Mouse (Mus musculus) lung, postnatal 0 days (tissue): ENCODE measurements around the gene Bad. TPM values are rescaled to one million over a fixed set of nuclear protein-coding genes. Genes with fewer than 3 reads are reported as not detected.
A peak's percentile ranks its signal among the peaks of the same experiment; 100 is the strongest.

Experiments used
- ATAC-seq: fragments of 200-750 bp; cut with Nextera tagmentation; 2 replicates; pipeline ENCODE4 v1.8.0; 2017; ENCODE audit warnings: moderate library complexity
- DNase-seq: peaks from one replicate; pipeline ENCODE4 v3.0.0-alpha.2; 2016; ENCODE audit warnings: low spot score
- H3K27ac ChIP-seq: fragments of 300-500 bp; sonication (generic); 2 replicates; pipeline ENCODE4 v1.5.1; 2014; ENCODE audit warnings: antibody characterized with exemption, mild to moderate bottlenecking, low read length, mixed read lengths
- H3K27me3 ChIP-seq: fragments of 300-500 bp; sonication (generic); replicated peaks from 2 replicates; pipeline ENCODE4 v1.6.1; 2014; ENCODE audit warnings: low read length, mixed read lengths; ENCODE audit not compliant: insufficient read depth
- H3K36me3 ChIP-seq: fragments of 300-500 bp; sonication (generic); 2 replicates; pipeline ENCODE4 v1.6.1; 2014; ENCODE audit warnings: low read length, mixed read lengths; ENCODE audit not compliant: insufficient read depth
- H3K4me1 ChIP-seq: fragments of 300-500 bp; sonication (generic); 2 replicates; pipeline ENCODE4 v1.6.1; 2014; ENCODE audit warnings: antibody characterized with exemption, low read depth, low read length, mixed read lengths; ENCODE audit not compliant: insufficient read depth
- H3K4me2 ChIP-seq: fragments of 300-500 bp; sonication (generic); replicated peaks from 2 replicates; pipeline ENCODE4 v1.6.1; 2014; ENCODE audit warnings: low read depth, mild to moderate bottlenecking, low read length, moderate library complexity, mixed read lengths
- H3K4me3 ChIP-seq: fragments of 300-500 bp; sonication (generic); 2 replicates; pipeline ENCODE4 v1.5.1; 2014; ENCODE audit warnings: low read depth, low read length
- H3K9ac ChIP-seq: fragments of 300-500 bp; sonication (generic); replicated peaks from 2 replicates; pipeline ENCODE4 v1.6.1; 2014; ENCODE audit warnings: low read depth, mild to moderate bottlenecking
- H3K9me3 ChIP-seq: fragments of 300-500 bp; sonication (generic); 2 replicates; pipeline ENCODE4 v1.6.1; 2016; ENCODE audit warnings: low read length, mixed read lengths
- CTCF ChIP-seq: IDR thresholded peaks from 2 replicates; pipeline ENCODE4 v1.5.1; 2016; ENCODE audit warnings: antibody characterized with exemption, mild to moderate bottlenecking
- EP300 ChIP-seq: IDR thresholded peaks from 2 replicates; pipeline ENCODE4 v1.6.1; 2016; ENCODE audit warnings: antibody characterized with exemption, mild to moderate bottlenecking, control low read depth
- WGBS: fragments of 180-500 bp; shearing (Covaris S2); extraction: QIAGEN DNeasy Blood & Tissue Kit; methylation state at CpG from one replicate; pipeline ENCODE4 v1.1.7; 2014; 5-methylcytosine and 5-hydroxymethylcytosine counted together
- polyA plus RNA-seq: library from polyadenylated mRNA; unstranded; fragments of >200 nt; fragmentation: Nextera tagmentation; extraction: Ambion mirVana; gene quantifications from 2 replicates; pipeline ENCODE4 v1.2.1, GENCODE M21; 2015

The Bad gene
- polyA plus RNA-seq, 1 experiment from 2014 or later = 106 TPM

DNA sequence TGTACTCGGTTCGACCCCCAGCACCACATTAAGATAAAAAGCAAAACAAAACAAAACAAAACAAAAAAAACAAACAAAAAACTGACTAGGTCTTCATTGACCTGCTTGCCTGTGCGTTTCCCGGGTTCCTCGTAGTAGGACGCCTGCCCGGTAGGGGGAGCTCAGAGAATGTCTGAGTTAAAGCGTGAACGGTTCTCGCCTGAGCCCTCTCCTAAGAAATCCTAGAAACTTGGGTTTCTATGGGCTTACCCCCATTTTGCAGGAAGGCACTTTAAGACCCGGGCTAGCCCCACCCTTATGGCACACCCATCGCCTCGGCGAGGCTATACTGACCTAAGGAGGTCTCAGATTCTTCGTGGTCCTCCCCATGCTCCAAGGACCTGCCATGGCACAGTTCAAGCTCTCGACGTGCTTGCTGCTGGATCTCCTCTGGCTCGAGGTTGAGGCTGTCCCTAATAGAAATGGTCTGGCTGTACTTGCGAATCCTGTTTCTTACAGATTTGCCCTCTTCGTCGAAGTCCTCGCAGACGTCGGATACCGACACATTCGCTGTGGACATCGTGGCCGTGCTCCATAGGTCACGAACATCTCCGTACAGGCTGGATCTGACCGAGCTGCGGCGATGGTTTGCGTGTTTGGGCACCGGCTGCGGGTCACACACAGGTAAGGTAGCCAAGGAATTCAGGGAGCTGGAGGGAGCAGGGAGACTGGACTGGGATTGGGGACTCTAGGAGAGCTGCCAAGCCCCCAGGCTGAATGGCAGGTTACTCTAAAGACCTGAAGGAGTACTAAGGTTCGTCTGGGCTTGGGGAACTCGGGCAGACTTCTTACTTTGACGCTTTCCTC lies 17.0 kb upstream of the Bad start:
- peak; percentile 89 for DNase-seq
- Histone ChIP-seq H3K27ac (no peak overlapping the region), H3K9me3 (no peaks in the 10 kb centered on the region), H3K27me3 (peaks cover 32% of the 10 kb centered on the region), H3K4me1 (peaks cover 24% of the 10 kb centered on the region), H3K4me2 (peak overlapping the region; percentile 22), H3K4me3 (peak overlapping the region; percentile 10; the same call in 1 of the 2 replicates), H3K36me3 (no peaks in the 10 kb centered on the region), H3K9ac (no peak overlapping the region)
- ATAC-seq = no peak
- no peak for TF ChIP-seq EP300
- peak; percentile 85 for TF ChIP-seq CTCF
- 6% methylated on average over 39 of the region's 39 CpGs for WGBS

DNA sequence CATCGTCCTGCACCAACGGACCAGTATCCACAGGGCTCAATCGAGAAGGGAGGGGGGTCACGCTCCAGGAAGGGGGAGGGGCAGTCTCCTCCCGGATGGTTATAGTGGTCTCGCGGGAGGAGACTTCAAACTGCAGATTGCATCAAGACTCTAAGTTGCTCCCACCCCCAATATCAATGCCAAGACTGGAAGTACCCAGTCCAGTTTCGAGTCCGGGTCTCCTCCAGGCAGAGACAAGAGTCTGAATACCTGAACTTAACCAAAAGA lies 16.4 kb upstream of the Bad start, which contains the start of gene Catsperz:
Gene Catsperz, minus strand, starts transcription at position 74 of the 267 bp plus-strand sequence.
- TF ChIP-seq CTCF (no peak), EP300 (no peak)
- no peak within 1 kb of the TSS for H3K27ac ChIP-seq
- peaks cover 32% of the 10 kb centered on the region for H3K27me3 ChIP-seq
- H3K9me3 ChIP-seq = no peaks in the 10 kb centered on the region
- peak within 1 kb of the TSS; percentile 10; the same call in 1 of the 2 replicates for H3K4me3 ChIP-seq
- peaks cover 19% of the 10 kb centered on the region for H3K4me1 ChIP-seq
- WGBS = 3% methylated on average over 9 of the region's 9 CpGs
- H3K36me3 ChIP-seq = no peaks in the 10 kb centered on the region
- DNase-seq = peak; percentile 66
- no peak for ATAC-seq
- H3K4me2 ChIP-seq = peak within 1 kb of the TSS; percentile 22
- H3K9ac ChIP-seq = no peak within 1 kb of the TSS

DNA sequence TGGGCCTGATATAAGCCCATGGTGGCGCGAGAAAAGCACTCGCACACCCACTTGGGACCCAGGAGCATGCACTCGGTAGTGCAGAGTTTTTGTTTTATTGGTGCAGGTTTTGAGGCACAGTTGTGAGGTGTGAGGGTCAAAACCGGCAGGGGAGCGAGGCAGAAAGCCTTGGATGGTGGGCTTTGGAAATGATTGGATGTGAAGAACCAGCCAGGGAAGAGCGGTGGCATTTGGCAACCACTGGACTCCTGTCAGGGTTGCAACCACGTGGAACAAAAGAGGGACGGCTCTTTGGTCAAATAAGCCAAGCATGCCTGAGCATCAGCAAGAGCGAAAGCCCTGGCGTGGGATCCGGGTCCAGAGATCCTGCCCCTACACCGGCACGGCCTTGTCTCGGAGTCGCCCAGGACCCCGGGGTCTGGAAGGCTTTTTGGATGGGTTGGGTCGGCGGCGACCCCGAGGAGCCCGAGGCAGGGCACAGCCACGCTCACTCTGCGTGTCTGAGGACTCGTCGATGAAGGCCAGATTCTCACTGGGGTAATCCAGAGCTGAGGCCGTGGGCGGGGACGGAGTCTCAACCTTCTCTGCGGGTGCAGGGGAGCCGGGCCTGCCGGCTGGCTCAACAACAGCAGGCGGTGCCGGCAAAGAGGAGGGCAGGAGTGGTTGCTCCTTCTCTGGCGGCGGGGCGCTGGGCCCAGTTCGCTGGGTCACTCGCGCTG lies 15.9 kb upstream of the Bad start:
- no peak overlapping the region for H3K9ac ChIP-seq
- H3K27me3 ChIP-seq = peaks cover 32% of the 10 kb centered on the region
- H3K4me2 ChIP-seq = peak overlapping the region; percentile 22
- no peak overlapping the region for H3K27ac ChIP-seq
- H3K4me1 ChIP-seq = peaks cover 15% of the 10 kb centered on the region
- H3K4me3 ChIP-seq = 0 out of 2 replicates have a peak overlapping the region, but pooled peaks have one; percentile 10
- H3K36me3 ChIP-seq = no peaks in the 10 kb centered on the region
- WGBS = 13% methylated on average over 37 of the region's 40 CpGs
- DNase-seq = no peak
- ATAC-seq = no peak
- TF ChIP-seq EP300 (no peak), CTCF (no peak)
- no peaks in the 10 kb centered on the region for H3K9me3 ChIP-seq

DNA sequence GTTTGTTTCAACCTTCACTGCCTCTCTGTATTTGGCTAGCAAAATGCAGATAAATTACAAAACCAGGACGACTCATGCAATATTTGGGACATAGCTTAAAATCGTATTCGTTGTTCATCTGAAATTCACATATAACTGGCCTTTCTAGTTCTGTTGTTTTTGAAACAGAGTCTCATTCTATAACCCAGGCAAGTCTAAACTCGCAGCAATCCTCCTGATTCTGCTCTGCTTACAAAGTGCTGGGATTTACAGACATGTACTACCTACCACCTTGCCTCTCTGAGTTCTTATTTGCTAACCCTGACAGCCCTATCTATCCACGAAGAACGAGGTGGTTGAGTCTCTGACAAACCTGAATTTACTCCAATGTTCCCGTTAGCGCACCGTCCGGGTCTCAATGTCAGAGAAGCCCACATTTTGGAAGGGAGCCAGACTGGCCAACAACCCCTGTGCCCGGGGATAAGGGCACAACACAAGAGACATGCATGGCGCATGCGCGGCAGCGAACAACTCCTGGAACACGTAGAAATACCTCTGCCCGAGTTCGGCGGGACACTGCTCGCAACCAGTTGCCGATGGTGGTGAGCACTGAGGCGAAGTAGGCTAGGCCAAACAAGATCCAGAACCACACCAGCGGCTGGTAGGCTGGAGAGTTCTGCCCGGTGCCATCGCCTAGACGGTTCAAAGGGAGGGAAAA lies 15.0 kb upstream of the Bad start:
- DNase-seq = no peak
- TF ChIP-seq EP300 (no peak), CTCF (no peak)
- no peak overlapping the region for H3K27ac ChIP-seq
- H3K9ac ChIP-seq = no peak overlapping the region
- peaks cover 13% of the 10 kb centered on the region; the same call in 1 of the 2 replicates for H3K4me1 ChIP-seq
- H3K36me3 ChIP-seq = no peaks in the 10 kb centered on the region
- no peak for ATAC-seq
- peaks cover 38% of the 10 kb centered on the region for H3K27me3 ChIP-seq
- 0 out of 2 replicates have a peak overlapping the region, but pooled peaks have one; percentile 11 for H3K4me2 ChIP-seq
- H3K9me3 ChIP-seq = no peaks in the 10 kb centered on the region
- 0 out of 2 replicates have a peak overlapping the region, but pooled peaks have one; percentile 8 for H3K4me3 ChIP-seq
- 18% methylated on average over 26 of the region's 26 CpGs for WGBS

DNA sequence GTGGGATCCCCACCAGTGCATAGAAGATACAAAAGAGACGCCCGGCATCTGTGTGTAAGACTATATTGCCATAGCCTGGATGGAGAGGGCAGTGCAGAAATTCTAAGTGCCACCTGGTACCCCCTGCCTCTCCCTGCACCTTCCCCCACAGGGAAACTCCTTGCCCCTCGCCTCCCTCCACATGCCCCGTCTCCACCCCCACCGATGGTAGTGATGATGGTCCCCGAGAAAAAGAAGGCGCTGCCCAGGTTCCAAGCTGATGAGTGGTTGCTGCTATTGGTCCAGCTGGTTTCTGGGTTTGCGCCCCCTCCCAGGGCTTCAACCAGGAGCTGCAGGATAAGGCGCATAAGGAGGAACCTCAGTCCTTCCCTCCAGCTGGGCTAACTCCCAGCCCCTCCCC lies 13.6 kb upstream of the Bad start:
- Histone ChIP-seq H3K4me3 (no peak overlapping the region), H3K4me2 (no peak overlapping the region), H3K27me3 (peaks cover 51% of the 10 kb centered on the region)

DNA sequence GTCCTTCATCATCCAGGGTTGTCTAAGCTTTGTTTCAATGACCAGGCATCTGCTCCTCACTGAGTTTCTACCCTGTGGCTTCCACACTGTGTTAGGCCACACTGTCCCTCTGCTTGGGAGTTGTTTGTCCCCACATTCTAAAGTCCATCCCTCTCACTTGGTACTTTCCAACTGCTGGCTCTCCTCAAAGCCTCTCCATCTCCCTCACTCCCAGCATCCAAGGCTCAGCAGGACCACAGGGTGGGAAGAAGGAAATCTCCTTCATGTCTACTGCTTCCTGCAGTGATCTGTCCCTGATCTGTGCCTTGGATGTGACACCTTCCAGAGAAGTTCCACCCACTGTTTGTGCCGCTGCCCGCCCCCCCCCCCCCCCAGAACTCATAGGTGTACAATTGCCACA lies 10.7 kb upstream of the Bad start:
- H3K36me3 ChIP-seq = no peaks in the 10 kb centered on the region
- no peak overlapping the region for H3K27ac ChIP-seq
- H3K9me3 ChIP-seq = no peaks in the 10 kb centered on the region
- H3K27me3 ChIP-seq = peaks cover 69% of the 10 kb centered on the region
- 0% methylated on average over 2 of the region's 2 CpGs for WGBS
- H3K4me3 ChIP-seq = no peak overlapping the region
- H3K4me1 ChIP-seq = peaks cover 10% of the 10 kb centered on the region; the same call in 1 of the 2 replicates
- H3K4me2 ChIP-seq = no peak overlapping the region
- ATAC-seq (no peak), DNase-seq (no peak)
- TF ChIP-seq CTCF = no peak
- no peak for TF ChIP-seq EP300
- H3K9ac ChIP-seq = no peak overlapping the region

More for the DNA sequence above, 13.6 kb upstream of the Bad start:
- TF ChIP-seq CTCF = no peak
- no peak for TF ChIP-seq EP300
- 22% methylated on average over 7 of the region's 9 CpGs for WGBS
- H3K9ac ChIP-seq = no peak overlapping the region
- DNase-seq (no peak), ATAC-seq (no peak)
- no peaks in the 10 kb centered on the region for H3K36me3 ChIP-seq
- H3K27ac ChIP-seq = no peak overlapping the region
- no peaks in the 10 kb centered on the region for H3K9me3 ChIP-seq
- peaks cover 9% of the 10 kb centered on the region; the same call in 1 of the 2 replicates for H3K4me1 ChIP-seq
